Mouse (Mus musculus) neural tube, embryonic 14.5 days (tissue): Measurements from ENCODE around the gene Lrr1. TPM values are rescaled to one million over a fixed set of nuclear protein-coding genes. Genes with fewer than 3 reads are reported as not detected.
A peak's percentile ranks its signal among the peaks of the same experiment; 100 is the strongest.

ENCODE experiments used
- ATAC-seq: fragments of 200-750 bp; cut with Nextera tagmentation; 2 replicates; pipeline ENCODE4 v1.8.0; 2017; ENCODE audit warnings: low read depth, mild to moderate bottlenecking, moderate TSS enrichment, moderate library complexity
- H3K27ac ChIP-seq: fragments of 300-500 bp; sonication (generic); 2 replicates; pipeline ENCODE4 v1.5.1; 2014; ENCODE audit warnings: low read depth, mild to moderate bottlenecking, control low read depth, low read length, moderate library complexity, mixed read lengths
- H3K27me3 ChIP-seq: fragments of 300-500 bp; sonication (generic); 2 replicates; pipeline ENCODE4 v1.6.1; 2014; ENCODE audit warnings: low read length; ENCODE audit not compliant: control insufficient read depth, insufficient read depth
- H3K36me3 ChIP-seq: fragments of 300-500 bp; sonication (generic); 2 replicates; pipeline ENCODE4 v1.6.1; 2014; ENCODE audit warnings: low read length, mixed read lengths; ENCODE audit not compliant: control insufficient read depth, insufficient read depth
- H3K4me1 ChIP-seq: fragments of 300-500 bp; sonication (generic); 2 replicates; pipeline ENCODE4 v1.6.1; 2014; ENCODE audit warnings: low read length; ENCODE audit not compliant: control insufficient read depth, insufficient read depth
- H3K4me2 ChIP-seq: fragments of 300-500 bp; sonication (generic); 2 replicates; pipeline ENCODE4 v1.6.1; 2014; ENCODE audit warnings: mild to moderate bottlenecking, low read depth, low read length, control low read depth
- H3K4me3 ChIP-seq: fragments of 300-500 bp; sonication (generic); 2 replicates; pipeline ENCODE4 v1.5.1; 2014; ENCODE audit warnings: low read depth, low read length, control low read depth, mixed read lengths
- H3K9ac ChIP-seq: fragments of 300-500 bp; sonication (generic); replicated peaks from 2 replicates; pipeline ENCODE4 v1.6.1; 2014; ENCODE audit warnings: low read depth, mild to moderate bottlenecking, control low read depth, low read length, mixed read lengths
- H3K9me3 ChIP-seq: fragments of 300-500 bp; sonication (generic); 2 replicates; pipeline ENCODE4 v1.6.1; 2016; ENCODE audit warnings: low read length; ENCODE audit not compliant: control insufficient read depth
- WGBS: fragments of 180-500 bp; shearing (Covaris S2); extraction: QIAGEN DNeasy Blood & Tissue Kit; methylation state at CpG from one replicate; pipeline ENCODE4 v1.1.7; 2014; 5-methylcytosine and 5-hydroxymethylcytosine counted together
- polyA plus RNA-seq: library from polyadenylated mRNA; unstranded; fragments of >200 nt; fragmentation: Nextera tagmentation; extraction: Ambion mirVana; gene quantifications from 2 replicates; pipeline ENCODE4 v1.2.1, GENCODE M21; 2014

Lrr1 gene
- polyA plus RNA-seq: 1.6 and 1.8 TPM in 2 replicates

DNA sequence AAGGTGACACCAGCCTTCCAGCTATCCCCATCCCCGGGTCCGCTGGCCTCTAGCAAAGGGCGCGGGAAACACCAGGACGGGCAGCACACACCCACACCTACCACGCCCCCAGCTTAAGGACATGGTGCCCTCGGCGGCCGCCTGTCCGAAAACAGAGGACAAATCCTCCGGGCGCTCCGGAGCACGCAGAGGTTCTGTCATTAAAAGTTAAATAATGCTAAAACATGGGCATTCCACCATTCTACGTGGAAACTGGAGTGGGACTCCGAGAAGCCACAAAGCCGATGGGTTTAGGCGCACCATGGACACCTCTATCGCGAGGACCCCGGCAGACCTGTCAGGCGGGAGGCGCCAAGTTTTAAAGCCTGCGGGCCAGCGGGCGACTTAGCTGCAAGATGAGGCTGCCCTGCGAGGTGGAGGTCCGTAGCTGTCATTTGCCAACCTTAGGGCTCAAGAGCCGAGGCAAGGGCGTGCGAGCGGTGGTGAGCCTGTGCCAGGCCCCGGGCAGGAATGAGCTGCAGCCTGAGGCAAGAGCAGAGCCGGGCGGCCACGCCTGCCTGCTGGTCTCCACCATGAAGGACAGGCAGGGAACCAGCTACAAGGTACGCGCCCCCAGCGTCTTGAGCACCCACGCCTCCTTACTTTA, at the start of gene Lrr1:
Lrr1 (plus strand) TSS at position 354 of the 646 bp plus-strand sequence.
- peak within 1 kb of the TSS; percentile 93 for H3K4me2 ChIP-seq
- peaks cover 4% of the 10 kb centered on the region for H3K4me1 ChIP-seq
- no peaks in the 10 kb centered on the region for H3K9me3 ChIP-seq
- peak; percentile 95 for ATAC-seq
- peak within 1 kb of the TSS; percentile 55 for H3K4me3 ChIP-seq
- peak within 1 kb of the TSS; percentile 72 for H3K27ac ChIP-seq
- H3K27me3 ChIP-seq: no peaks in the 10 kb centered on the region
- WGBS: under 1% methylated on average over 40 of the region's 40 CpGs
- H3K9ac ChIP-seq: peak within 1 kb of the TSS; percentile 62
- no peaks in the 10 kb centered on the region for H3K36me3 ChIP-seq

DNA sequence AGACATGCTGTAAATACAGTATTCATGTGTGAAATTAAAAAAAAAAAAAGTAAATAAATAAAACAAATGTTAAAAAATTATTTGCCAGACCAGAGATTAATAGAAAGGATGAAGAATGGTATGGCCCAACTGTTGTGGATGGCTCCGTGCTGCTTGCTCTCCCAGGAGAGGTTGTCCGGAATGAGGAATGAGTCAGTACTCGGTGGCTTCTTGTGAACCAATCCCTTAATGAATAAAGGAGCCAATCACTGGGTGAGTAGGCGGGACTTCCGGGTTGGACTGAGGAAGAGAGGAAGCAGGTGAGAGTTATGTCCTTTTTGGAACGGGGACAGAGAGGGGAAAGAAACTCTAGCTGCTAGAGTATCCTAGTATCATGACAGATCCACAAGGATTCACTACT, 48.7 kb upstream of the Lrr1 start:
- Histone ChIP-seq H3K9ac (no peak overlapping the region), H3K9me3 (no peaks in the 10 kb centered on the region), H3K4me1 (no peaks in the 10 kb centered on the region), H3K4me2 (no peak overlapping the region), H3K4me3 (no peak overlapping the region), H3K36me3 (no peaks in the 10 kb centered on the region), H3K27ac (no peak overlapping the region), H3K27me3 (no peaks in the 10 kb centered on the region)
- ATAC-seq: no peak
- 88% methylated on average over 6 of the region's 6 CpGs for WGBS

DNA sequence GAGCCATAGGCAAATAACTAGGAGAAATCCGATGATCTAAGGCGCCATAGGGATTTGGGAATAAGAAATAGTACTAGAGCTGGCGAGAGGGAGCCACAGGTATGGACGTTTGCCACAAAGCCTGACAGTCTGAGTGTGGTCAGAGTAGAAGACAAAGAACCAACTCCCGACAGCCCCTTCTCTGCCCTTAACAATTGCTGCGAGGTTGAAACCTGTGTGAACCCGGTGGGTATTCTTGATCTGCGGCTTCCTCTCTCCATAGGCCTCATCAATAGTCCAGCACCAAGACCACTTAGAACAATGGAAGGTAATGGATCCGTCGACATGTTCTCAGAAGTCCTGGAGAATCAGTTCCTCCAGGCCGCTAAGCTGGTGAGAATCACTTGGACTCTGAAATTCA, 45.8 kb upstream of the Lrr1 start:
- no peaks in the 10 kb centered on the region for H3K36me3 ChIP-seq
- no peak for ATAC-seq
- H3K4me3 ChIP-seq: no peak overlapping the region
- no peak overlapping the region for H3K4me2 ChIP-seq
- H3K27me3 ChIP-seq: no peaks in the 10 kb centered on the region
- no peaks in the 10 kb centered on the region for H3K9me3 ChIP-seq
- no peaks in the 10 kb centered on the region for H3K4me1 ChIP-seq
- no peak overlapping the region for H3K27ac ChIP-seq
- H3K9ac ChIP-seq: no peak overlapping the region
- 91% methylated on average over 11 of the region's 11 CpGs for WGBS

DNA sequence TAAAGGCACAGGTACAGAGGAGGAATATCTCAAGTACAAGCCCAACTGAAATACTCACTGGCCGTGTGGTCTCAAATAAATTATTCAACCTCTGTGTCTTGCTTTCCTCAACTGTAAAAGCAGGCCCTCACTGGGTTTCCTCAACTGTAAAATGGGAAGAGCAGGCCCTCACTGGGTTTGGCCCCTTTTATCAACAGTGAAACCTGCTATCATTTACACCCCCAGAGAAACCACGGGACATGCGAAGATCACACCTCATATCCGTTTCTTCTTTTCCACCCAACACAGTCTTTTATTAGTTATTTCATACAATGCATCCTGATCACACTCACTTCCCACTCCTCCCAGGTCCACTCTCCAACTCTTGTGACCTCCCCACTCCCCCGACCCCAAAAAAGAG, 43.5 kb upstream of the Lrr1 start:
- Histone ChIP-seq H3K9me3 (no peaks in the 10 kb centered on the region), H3K4me2 (no peak overlapping the region), H3K36me3 (no peaks in the 10 kb centered on the region), H3K9ac (no peak overlapping the region), H3K4me1 (no peaks in the 10 kb centered on the region), H3K27ac (no peak overlapping the region), H3K4me3 (no peak overlapping the region), H3K27me3 (no peaks in the 10 kb centered on the region)
- no peak for ATAC-seq
- 95% methylated on average over 5 of the region's 5 CpGs for WGBS

DNA sequence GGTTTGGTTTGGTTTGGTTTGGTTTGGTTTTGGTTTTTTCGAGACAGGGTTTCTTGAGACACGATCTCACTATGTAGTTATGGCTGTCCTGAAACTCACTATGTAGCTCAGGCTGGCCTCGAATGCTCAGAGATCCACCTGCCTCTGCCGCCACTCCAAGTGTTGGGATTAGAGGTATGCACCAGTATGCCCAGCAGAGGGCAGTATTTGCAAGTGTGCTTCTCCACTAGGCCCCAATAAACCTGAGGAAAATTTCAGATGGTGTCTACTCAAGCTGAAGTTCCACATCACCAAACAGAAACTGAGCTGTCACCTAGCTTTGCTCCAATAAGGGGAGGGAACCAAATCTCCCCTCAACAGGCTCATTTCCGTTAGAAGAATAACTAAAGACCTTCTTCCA, 41.4 kb upstream of the Lrr1 start:
- Histone ChIP-seq H3K36me3 (no peaks in the 10 kb centered on the region), H3K9ac (no peak overlapping the region), H3K27me3 (no peaks in the 10 kb centered on the region), H3K4me2 (no peak overlapping the region), H3K27ac (no peak overlapping the region), H3K4me1 (no peaks in the 10 kb centered on the region), H3K4me3 (no peak overlapping the region), H3K9me3 (no peaks in the 10 kb centered on the region)
- ATAC-seq: no peak
- 92% methylated on average over 5 of the region's 5 CpGs for WGBS

DNA sequence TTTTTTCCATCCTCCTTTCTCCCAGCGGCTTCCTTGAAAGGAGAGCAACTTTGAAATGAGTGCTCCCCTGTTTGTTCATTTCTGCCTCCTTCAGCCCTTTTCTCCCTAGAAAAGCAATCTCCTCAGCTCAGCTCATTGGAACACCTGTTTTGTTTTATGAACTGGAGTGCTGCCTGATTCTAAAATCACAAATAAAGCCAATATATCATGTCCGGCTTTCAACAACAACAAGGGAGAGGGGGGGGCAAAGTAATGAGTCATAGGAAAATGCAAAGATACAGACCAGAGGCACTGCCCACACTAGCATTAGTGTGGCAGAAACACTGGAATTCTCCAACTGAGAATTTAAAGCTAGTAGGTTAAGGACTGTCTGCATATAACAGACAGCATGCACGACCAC, 41.0 kb upstream of the Lrr1 start:
- no peak for ATAC-seq
- H3K4me3 ChIP-seq: no peak overlapping the region
- H3K9ac ChIP-seq: no peak overlapping the region
- no peaks in the 10 kb centered on the region for H3K27me3 ChIP-seq
- H3K27ac ChIP-seq: no peak overlapping the region
- H3K36me3 ChIP-seq: no peaks in the 10 kb centered on the region
- no peaks in the 10 kb centered on the region for H3K9me3 ChIP-seq
- H3K4me2 ChIP-seq: no peak overlapping the region
- H3K4me1 ChIP-seq: no peaks in the 10 kb centered on the region
- 92% methylated on average over 3 of the region's 3 CpGs for WGBS

DNA sequence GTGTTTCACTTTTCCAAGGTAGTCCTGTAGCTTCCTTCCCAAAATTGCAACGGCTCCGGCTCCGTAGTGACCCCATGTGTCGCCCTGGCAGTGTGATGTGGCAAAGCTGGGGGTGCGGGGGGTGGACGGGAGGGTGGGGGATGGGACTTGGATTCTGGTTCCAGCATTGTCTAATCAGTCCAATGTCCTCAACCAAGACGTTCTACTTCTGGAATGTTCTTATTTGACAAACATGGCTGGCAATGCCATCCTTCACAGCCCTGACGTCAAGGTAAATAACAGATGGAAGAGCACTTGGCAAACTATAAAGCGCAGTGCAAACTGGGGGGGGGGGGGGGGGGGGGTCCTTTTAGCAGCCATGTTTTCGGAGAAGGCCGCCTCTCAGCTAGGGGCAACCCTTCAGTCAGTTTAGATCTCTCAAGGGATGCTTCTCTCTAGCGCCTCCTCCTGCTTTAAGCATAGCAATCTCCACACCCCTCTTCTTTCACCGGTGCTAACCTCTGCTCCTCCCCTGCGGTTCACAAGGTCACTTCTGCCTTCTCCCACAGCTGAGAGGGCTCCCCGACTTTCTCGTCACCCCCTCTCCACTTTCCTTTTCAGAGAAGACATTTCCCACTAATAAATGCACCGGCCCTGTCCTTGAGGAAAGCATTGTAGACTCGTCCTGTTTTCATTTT, 38.8 kb upstream of the Lrr1 start:
- WGBS: 42% methylated on average over 18 of the region's 18 CpGs
- H3K36me3 ChIP-seq: no peaks in the 10 kb centered on the region
- no peak overlapping the region for H3K27ac ChIP-seq
- no peaks in the 10 kb centered on the region for H3K27me3 ChIP-seq
- no peak for ATAC-seq
- no peaks in the 10 kb centered on the region for H3K4me1 ChIP-seq
- no peak overlapping the region for H3K4me3 ChIP-seq
- no peak overlapping the region for H3K9ac ChIP-seq
- H3K9me3 ChIP-seq: no peaks in the 10 kb centered on the region
- peak overlapping the region; percentile 15; the same call in 1 of the 2 replicates for H3K4me2 ChIP-seq

DNA sequence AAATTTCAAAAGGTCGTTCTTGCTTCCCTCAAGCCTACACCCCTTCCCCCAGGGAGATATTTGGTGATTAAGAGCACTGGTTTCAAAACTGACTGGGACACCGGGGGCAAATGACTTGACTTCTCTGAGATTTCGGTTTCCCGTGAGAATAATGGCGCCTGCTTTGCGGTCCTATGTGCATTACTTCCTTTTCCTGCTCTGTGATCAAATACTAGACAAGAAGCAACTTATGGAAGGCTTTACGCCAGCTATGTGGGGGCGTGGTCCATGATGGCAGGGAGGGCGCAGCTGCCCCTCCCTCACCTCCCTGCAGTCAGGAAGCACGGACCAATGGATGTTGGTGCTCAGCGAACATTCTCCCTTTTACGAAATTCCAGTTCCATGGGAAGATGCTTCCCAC, 38.1 kb upstream of the Lrr1 start:
- WGBS: 74% methylated on average over 12 of the region's 12 CpGs
- Histone ChIP-seq H3K27me3 (no peaks in the 10 kb centered on the region), H3K9ac (no peak overlapping the region), H3K27ac (no peak overlapping the region), H3K4me2 (peak overlapping the region; percentile 15; the same call in 1 of the 2 replicates), H3K4me3 (no peak overlapping the region), H3K4me1 (no peaks in the 10 kb centered on the region), H3K9me3 (no peaks in the 10 kb centered on the region), H3K36me3 (no peaks in the 10 kb centered on the region)
- no peak for ATAC-seq

DNA sequence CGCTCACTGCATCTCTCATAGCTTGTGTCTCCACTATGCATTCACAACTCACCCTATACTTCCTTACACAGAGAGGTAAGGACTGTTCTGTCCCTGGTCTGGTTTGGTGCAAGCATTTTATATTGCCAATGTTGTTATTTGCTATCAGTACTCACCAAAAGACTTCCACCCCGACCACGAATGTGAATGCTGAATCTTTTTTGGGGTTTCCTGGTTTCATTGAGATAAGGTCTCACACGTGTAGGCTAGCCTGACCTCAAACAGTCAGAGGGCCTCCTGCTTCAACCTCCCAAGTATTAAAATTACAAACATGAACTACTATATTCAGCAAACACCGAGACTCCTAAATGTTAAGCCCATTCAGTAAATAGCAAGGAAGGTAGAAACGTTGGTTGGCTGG, 37.3 kb upstream of the Lrr1 start:
- H3K27me3 ChIP-seq: no peaks in the 10 kb centered on the region
- H3K4me1 ChIP-seq: no peaks in the 10 kb centered on the region
- no peaks in the 10 kb centered on the region for H3K36me3 ChIP-seq
- H3K27ac ChIP-seq: no peak overlapping the region
- H3K4me3 ChIP-seq: no peak overlapping the region
- H3K9me3 ChIP-seq: no peaks in the 10 kb centered on the region
- WGBS: 88% methylated on average over 6 of the region's 6 CpGs
- no peak for ATAC-seq
- H3K9ac ChIP-seq: no peak overlapping the region
- H3K4me2 ChIP-seq: no peak overlapping the region
